Mouse (Mus musculus) liver, adult 2 months (tissue): ENCODE data around the gene Mrps7. TPM values are rescaled to one million over a fixed set of nuclear protein-coding genes. Genes with fewer than 3 reads are reported as not detected.

Experiments used
- DNase-seq: peaks from one replicate; pipeline ENCODE4 v3.0.0-alpha.2; 2011; ENCODE audit warnings: low read depth, low spot score; ENCODE audit errors: extremely low read depth
- H3K27ac ChIP-seq: fragments of 200-500 bp; replicated peaks from 2 replicates; pipeline ENCODE4 v1.5.1; 2012; ENCODE audit warnings: low read depth, mild to moderate bottlenecking, control low read depth, inconsistent platforms, low read length; ENCODE audit not compliant: insufficient read depth
- H3K27me3 ChIP-seq: fragments of 200-500 bp; 2 replicates; pipeline ENCODE4 v1.6.1; 2012; ENCODE audit warnings: mild to moderate bottlenecking, moderate library complexity, low read length, inconsistent platforms; ENCODE audit not compliant: control insufficient read depth, insufficient read depth
- H3K36me3 ChIP-seq: fragments of 200-500 bp; 2 replicates; pipeline ENCODE4 v1.6.1; 2012; ENCODE audit warnings: low read length, inconsistent platforms; ENCODE audit not compliant: control insufficient read depth, insufficient read depth
- H3K4me1 ChIP-seq: fragments of 200-500 bp; 2 replicates; pipeline ENCODE4 v1.6.1; 2011; ENCODE audit warnings: low read length; ENCODE audit not compliant: control insufficient read depth, insufficient read depth
- H3K4me3 ChIP-seq: fragments of 200-500 bp; 2 replicates; pipeline ENCODE4 v1.5.1; 2011; ENCODE audit warnings: low read depth, mild to moderate bottlenecking, control low read depth, low read length, moderate library complexity; ENCODE audit not compliant: insufficient read depth
- H3K79me2 ChIP-seq: fragments of 200-500 bp; 2 replicates; pipeline ENCODE4 v1.6.1; 2012; ENCODE audit warnings: inconsistent platforms, mild to moderate bottlenecking, low read length, moderate library complexity; ENCODE audit not compliant: control insufficient read depth, insufficient read depth
- H3K9ac ChIP-seq: fragments of 200-500 bp; 2 replicates; pipeline ENCODE4 v1.6.1; 2012; ENCODE audit warnings: low read depth, mild to moderate bottlenecking, control low read depth, inconsistent platforms, low read length
- CTCF ChIP-seq: fragments of 200-500 bp; IDR thresholded peaks from 2 replicates; pipeline ENCODE4 v1.5.1; 2011; ENCODE audit warnings: low read depth, low read length, control low read depth
- POLR2A ChIP-seq: fragments of 200-500 bp; IDR thresholded peaks from 2 replicates; pipeline ENCODE4 v1.6.1; 2011; ENCODE audit warnings: low read length, control low read depth; ENCODE audit not compliant: insufficient read depth; ENCODE audit errors: extremely low read depth
- WGBS: fragments of 180-500 bp; shearing (Covaris S2); methylation state at CpG from one replicate; pipeline ENCODE4 v1.1.7; 2018; 5-methylcytosine and 5-hydroxymethylcytosine counted together
- polyA plus RNA-seq: library from polyadenylated mRNA; depleted of rRNA; stranded (reverse); fragments of >200 nt; gene quantifications from 2 replicates; pipeline ENCODE4 v1.2.3, GENCODE M21; 2012
- total RNA-seq: library from RNA; depleted of rRNA; stranded (reverse); fragments of >200 nt; gene quantifications from 2 replicates; pipeline ENCODE4 v1.2.3, GENCODE M21; 2014

Mrps7 gene
- total and polyA plus RNA-seq, 2 experiments: 32.9 to 48.1 TPM

DNA sequence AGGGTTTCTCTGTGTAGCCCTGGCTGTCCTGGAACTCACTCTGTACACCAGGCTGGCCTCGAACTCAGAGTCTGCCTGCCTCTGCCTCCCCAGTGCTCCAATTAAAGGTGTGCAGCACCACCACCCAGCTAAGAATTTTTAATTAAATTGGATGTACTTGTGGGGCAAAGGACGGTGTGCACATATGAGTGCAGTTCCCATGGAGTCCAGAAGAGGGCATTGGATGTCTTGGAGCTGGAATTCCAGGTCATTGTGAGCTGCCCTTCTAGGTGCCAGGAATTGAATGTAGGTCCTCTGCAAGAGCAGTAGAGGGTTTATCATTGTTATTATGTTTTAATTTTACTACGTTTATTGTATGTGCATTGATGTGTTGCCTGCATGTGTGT, 27.8 kb downstream of the Mrps7 start:
- H3K27ac ChIP-seq: peak overlapping the region; percentile 30
- H3K36me3 ChIP-seq: no peaks in the 10 kb centered on the region
- no peak overlapping the region for H3K9ac ChIP-seq
- H3K4me3 ChIP-seq: no peak overlapping the region
- H3K27me3 ChIP-seq: no peaks in the 10 kb centered on the region
- 32% methylated on average over 3 of the region's 3 CpGs for WGBS
- TF ChIP-seq POLR2A (no peak), CTCF (peak; percentile 63; the same call in 1 of the 2 replicates)
- no peaks in the 10 kb centered on the region for H3K79me2 ChIP-seq
- peak; percentile 70 for DNase-seq
- H3K4me1 ChIP-seq: 0 out of 2 replicates have a peak, but pooled peaks cover 1% of the 10 kb centered on the region

DNA sequence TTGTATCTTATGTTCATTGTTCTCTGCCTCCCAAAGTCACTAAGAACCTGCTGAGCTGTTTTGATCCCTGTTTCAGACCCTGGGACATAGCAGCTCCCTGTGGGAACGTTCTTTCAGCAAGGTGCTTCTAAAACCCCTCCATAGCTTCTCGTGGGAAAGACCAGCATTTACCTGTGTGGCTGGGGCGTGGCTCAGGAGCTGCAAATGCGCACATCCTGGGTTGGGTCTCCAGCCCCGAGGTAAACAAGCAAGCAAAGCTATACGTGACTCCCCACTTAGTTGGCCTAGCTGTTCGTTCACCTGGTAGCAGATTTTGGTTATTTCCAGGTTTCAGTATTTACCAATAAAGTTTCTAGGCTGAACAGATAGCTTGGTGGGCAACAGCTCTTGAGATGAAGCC, 28.5 kb downstream of the Mrps7 start:
- Histone ChIP-seq H3K36me3 (no peaks in the 10 kb centered on the region), H3K4me3 (no peak overlapping the region), H3K9ac (no peak overlapping the region), H3K27me3 (no peaks in the 10 kb centered on the region), H3K4me1 (0 out of 2 replicates have a peak, but pooled peaks cover under 1% of the 10 kb centered on the region), H3K79me2 (no peaks in the 10 kb centered on the region), H3K27ac (no peak overlapping the region)
- TF ChIP-seq POLR2A (no peak), CTCF (no peak)
- DNase-seq: no peak
- 79% methylated on average over 7 of the region's 7 CpGs for WGBS

DNA sequence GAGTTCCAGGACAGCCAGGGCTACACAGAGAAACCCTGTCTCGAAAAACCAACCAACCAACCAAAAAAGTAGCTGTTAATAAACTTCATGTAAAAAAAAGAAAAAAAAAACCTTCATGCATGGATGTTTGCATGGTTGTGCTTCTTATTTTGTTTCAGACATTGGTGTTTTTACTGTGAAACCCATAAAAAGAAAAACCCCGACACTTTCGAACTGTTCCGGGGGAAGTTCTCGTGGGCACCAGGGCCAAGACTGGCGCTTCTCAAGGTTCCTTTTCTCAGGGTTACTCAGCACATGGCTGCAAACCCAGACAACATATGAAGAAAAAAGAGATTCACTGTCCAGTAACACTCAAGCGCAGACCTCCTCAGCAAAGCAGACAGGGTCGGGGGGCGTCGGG, 29.1 kb downstream of the Mrps7 start:
- no peak overlapping the region for H3K27ac ChIP-seq
- TF ChIP-seq CTCF: no peak
- no peak for TF ChIP-seq POLR2A
- H3K27me3 ChIP-seq: no peaks in the 10 kb centered on the region
- no peak for DNase-seq
- H3K79me2 ChIP-seq: no peaks in the 10 kb centered on the region
- no peaks in the 10 kb centered on the region for H3K36me3 ChIP-seq
- no peaks in the 10 kb centered on the region for H3K4me1 ChIP-seq
- 79% methylated on average over 10 of the region's 10 CpGs for WGBS
- H3K4me3 ChIP-seq: no peak overlapping the region
- no peak overlapping the region for H3K9ac ChIP-seq

DNA sequence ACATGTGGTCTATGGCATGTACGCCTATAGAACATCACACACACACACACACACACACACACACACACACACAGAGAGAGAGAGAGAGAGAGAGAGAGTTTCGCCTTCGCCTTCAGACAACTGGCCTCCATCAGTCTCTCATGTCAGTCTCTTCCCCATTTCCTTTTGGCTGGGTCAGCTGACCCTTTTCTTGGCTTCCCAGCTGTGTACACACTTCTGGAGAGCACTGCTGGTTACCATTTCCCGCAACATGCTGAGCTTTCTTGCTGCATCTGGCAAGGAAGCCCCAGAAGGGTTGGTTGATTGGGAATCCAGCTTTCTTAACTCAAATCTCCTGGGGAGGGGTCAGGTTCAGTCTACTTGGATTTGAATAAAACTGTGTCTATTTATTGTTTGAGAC, 30.4 kb downstream of the Mrps7 start:
- Histone ChIP-seq H3K4me3 (no peak overlapping the region), H3K79me2 (no peaks in the 10 kb centered on the region), H3K9ac (no peak overlapping the region), H3K27me3 (no peaks in the 10 kb centered on the region), H3K27ac (no peak overlapping the region), H3K4me1 (no peaks in the 10 kb centered on the region), H3K36me3 (no peaks in the 10 kb centered on the region)
- no peak for TF ChIP-seq POLR2A
- TF ChIP-seq CTCF: no peak
- DNase-seq: no peak
- 75% methylated on average over 4 of the region's 4 CpGs for WGBS

GRCm38 (mm10) chr11:115635041-115635440, 31.3 kb downstream of the Mrps7 start:
- no peak for DNase-seq
- Histone ChIP-seq H3K4me1 (no peaks in the 10 kb centered on the region), H3K79me2 (no peaks in the 10 kb centered on the region), H3K4me3 (no peak overlapping the region), H3K36me3 (no peaks in the 10 kb centered on the region), H3K27me3 (no peaks in the 10 kb centered on the region), H3K27ac (no peak overlapping the region), H3K9ac (no peak overlapping the region)
- WGBS: 89% methylated on average over 8 of the region's 8 CpGs
- TF ChIP-seq POLR2A (no peak), CTCF (no peak)

- H3K4me3 ChIP-seq: no peak overlapping the region
- no peaks in the 10 kb centered on the region for H3K79me2 ChIP-seq
- 86% methylated on average over 8 of the region's 8 CpGs for WGBS
- DNase-seq: no peak
- TF ChIP-seq CTCF (no peak), POLR2A (no peak)
- H3K4me1 ChIP-seq: no peaks in the 10 kb centered on the region
- no peak overlapping the region for H3K27ac ChIP-seq
- no peaks in the 10 kb centered on the region for H3K27me3 ChIP-seq
- no peak overlapping the region for H3K9ac ChIP-seq
- H3K36me3 ChIP-seq: no peaks in the 10 kb centered on the region
Measured at GRCm38 (mm10) chr11:115635484-115635883, 31.8 kb downstream of the Mrps7 start.
